Mouse (Mus musculus): ENCODE measurements around the gene Uncx. TPM values are rescaled to one million over a fixed set of nuclear protein-coding genes. Genes with fewer than 3 reads are reported as not detected.

Gene Uncx
- total and polyA plus RNA-seq, 3 experiments, result not detected

DNA sequence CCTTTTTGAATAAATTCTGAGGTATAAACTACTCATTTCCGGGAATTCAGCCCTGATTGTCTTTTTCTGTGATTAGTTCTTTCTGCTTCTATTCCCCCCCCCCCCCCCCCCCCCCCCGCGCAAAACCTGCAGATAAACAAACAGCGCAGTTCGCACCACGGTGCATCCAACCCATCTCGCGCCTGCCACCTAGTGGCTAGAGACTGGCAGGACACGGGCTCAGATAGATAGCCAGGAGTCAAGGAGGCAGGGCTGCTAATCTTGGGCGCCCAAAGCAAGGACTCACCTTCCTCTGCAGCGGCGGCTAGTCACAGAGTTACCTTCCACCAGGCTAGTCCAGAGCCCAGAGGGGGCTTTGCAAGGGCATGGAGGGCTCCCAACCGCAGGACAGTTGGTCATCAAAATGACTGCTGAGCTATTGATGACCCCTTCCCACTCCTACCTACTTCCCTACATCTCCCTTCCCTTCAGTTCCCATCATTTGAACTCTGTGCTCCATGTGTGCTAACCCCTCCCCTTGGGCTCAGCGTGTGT lies 38.2 kb upstream of the Uncx start:
- Histone ChIP-seq H3K4me1 (ENCODE audit: control insufficient read depth, insufficient read depth, low read length) (no peaks in the 10 kb centered on the region), H3K4me3 (no peak overlapping the region), H3K79me2 (replicated peaks; ENCODE audit: control insufficient read depth, insufficient read depth, low read length) (no peaks in the 10 kb centered on the region), H3K36me3 (ENCODE audit: control insufficient read depth, insufficient read depth, low read length) (no peaks in the 10 kb centered on the region), H3K27ac (no peak overlapping the region), H3K9ac (ENCODE audit: low read depth, low read length) (no peak overlapping the region), H3K27me3 (ENCODE audit: control insufficient read depth, insufficient read depth, low read length) (no peaks in the 10 kb centered on the region; the same call in none of the 2 replicates)
- 4% methylated on average over 14 of the region's 14 CpGs for WGBS
- TF ChIP-seq EP300 (IDR thresholded peaks at IDR 0.05; ENCODE audit: insufficient read depth, low read depth, low read length) (peak; percentile 61; the same call in 1 of the 2 replicates), CTCF (IDR thresholded peaks at IDR 0.05) (peak; percentile 87), POLR2A (IDR thresholded peaks at IDR 0.05; ENCODE audit: insufficient read depth, low read depth, low read length) (no peak)
- peak; percentile 77 to 85 for DNase-seq
- intact Hi-C loops (cut with DNase I), result loop anchor here (1.0 kb wide), 3 partner anchors 141 to 223 kb away; no protein-coding TSS in a partner anchor

DNA sequence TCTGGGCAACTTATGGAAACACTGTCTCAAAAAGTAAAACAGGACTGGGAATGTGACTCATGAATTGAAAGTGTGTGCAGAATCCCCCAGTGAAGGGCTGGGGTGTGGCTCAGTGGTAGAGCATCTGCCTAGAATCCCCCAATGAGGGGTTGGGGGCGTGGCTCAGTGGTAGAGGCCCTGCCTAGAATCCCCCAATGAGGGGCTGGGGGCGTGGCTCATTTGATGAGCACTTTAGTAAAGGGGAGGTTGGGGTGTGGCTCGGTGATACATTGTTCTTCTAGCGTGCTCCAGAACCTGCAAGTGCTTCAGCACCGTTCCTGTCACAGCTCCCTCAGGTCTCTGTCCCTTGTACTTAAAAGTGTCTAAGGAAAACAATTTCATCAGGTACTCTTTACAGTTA lies 37.1 kb upstream of the Uncx start:
- no peaks in the 10 kb centered on the region for H3K79me2 ChIP-seq (replicated peaks; ENCODE audit: control insufficient read depth, insufficient read depth, low read length)
- DNase-seq, result no peak
- no peaks in the 10 kb centered on the region for H3K4me1 ChIP-seq (ENCODE audit: control insufficient read depth, insufficient read depth, low read length)
- H3K27me3 ChIP-seq (ENCODE audit: control insufficient read depth, insufficient read depth, low read length), result no peaks in the 10 kb centered on the region; the same call in none of the 2 replicates
- H3K27ac ChIP-seq, result no peak overlapping the region
- no peaks in the 10 kb centered on the region for H3K36me3 ChIP-seq (ENCODE audit: control insufficient read depth, insufficient read depth, low read length)
- 13% methylated on average over 5 of the region's 5 CpGs for WGBS
- TF ChIP-seq CTCF (IDR thresholded peaks at IDR 0.05) (no peak), POLR2A (IDR thresholded peaks at IDR 0.05; ENCODE audit: insufficient read depth, low read depth, low read length) (no peak), EP300 (IDR thresholded peaks at IDR 0.05; ENCODE audit: insufficient read depth, low read depth, low read length) (no peak)
- H3K4me3 ChIP-seq, result no peak overlapping the region
- H3K9ac ChIP-seq (ENCODE audit: low read depth, low read length), result no peak overlapping the region
- intact Hi-C loops (cut with DNase I), result no loop called here

DNA sequence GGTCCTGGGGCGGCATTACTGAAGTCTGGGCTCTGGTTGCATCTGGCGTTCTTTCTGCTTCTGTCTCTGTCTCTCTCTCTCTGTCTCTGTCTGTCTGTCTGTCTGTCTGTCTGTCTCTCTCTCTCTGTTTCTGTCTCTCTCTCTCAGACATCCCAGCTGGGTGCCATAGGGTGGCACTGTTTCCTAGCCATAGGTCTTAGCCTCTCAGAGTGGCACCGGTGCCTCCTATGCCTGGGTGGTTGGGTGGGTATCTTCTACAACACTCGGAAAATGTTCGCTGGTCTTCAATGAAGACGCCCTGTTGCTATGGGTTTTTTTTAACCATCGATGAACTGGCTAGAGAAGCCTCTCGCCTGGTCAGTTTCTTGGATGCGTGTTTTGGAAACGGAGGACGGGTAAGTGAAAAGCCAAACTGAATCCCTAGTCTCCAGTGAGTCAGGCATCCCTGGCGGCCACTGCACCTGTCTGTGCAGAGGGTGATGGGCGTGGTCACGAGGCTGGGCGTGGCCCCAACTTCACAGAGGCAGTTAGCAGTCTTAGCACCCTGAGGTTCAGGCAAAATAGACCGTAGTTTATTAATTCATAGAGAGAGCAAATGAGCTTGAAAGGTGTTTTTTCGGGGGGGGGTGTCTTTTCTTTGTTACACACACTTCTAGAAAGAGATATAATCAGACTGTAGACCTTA lies 32.5 kb upstream of the Uncx start:
- no peaks in the 10 kb centered on the region for H3K4me1 ChIP-seq (ENCODE audit: control insufficient read depth, insufficient read depth, low read length)
- H3K27ac ChIP-seq, result no peak overlapping the region
- H3K27me3 ChIP-seq (ENCODE audit: control insufficient read depth, insufficient read depth, low read length), result no peaks in the 10 kb centered on the region; the same call in 1 of the 2 replicates
- H3K9ac ChIP-seq (ENCODE audit: low read depth, low read length), result no peak overlapping the region
- WGBS, result 14% methylated on average over 17 of the region's 17 CpGs
- TF ChIP-seq POLR2A (IDR thresholded peaks at IDR 0.05; ENCODE audit: insufficient read depth, low read depth, low read length) (no peak), CTCF (IDR thresholded peaks at IDR 0.05) (peak; percentile 52)
- no peaks in the 10 kb centered on the region for H3K79me2 ChIP-seq (replicated peaks; ENCODE audit: control insufficient read depth, insufficient read depth, low read length)
- H3K36me3 ChIP-seq (ENCODE audit: control insufficient read depth, insufficient read depth, low read length), result no peaks in the 10 kb centered on the region
- intact Hi-C loops (cut with DNase I), result loop anchor here (2.0 kb wide), 1 partner anchor 158 kb away; no protein-coding TSS in a partner anchor
- no peak overlapping the region for H3K4me3 ChIP-seq
- peak in 1 of 2 experiments; percentile 11 for DNase-seq

DNA sequence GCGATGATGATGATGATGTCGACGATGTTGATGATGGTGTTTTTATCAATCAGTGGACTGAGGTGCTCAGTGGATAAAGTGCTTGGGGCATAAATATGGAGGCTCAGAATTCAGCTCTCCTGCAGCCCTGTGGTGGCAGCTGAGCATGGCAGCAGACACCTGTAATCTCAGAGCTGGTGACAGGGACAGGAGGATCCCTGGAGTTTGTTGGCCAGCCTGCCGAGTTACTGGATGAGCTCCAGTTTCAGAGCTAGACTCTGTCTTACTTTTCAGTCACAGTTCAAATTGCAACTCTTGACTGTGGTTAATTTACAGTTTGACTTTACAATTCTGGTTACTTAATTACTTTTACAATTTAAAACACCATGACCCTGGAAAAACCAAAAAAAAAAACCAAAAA lies 31.1 kb upstream of the Uncx start:
- H3K27me3 ChIP-seq (ENCODE audit: control insufficient read depth, insufficient read depth, low read length), result no peaks in the 10 kb centered on the region; the same call in 1 of the 2 replicates
- H3K36me3 ChIP-seq (ENCODE audit: control insufficient read depth, insufficient read depth, low read length), result no peaks in the 10 kb centered on the region
- no peak overlapping the region for H3K27ac ChIP-seq
- intact Hi-C loops (cut with DNase I), result no loop called here
- H3K4me1 ChIP-seq (ENCODE audit: control insufficient read depth, insufficient read depth, low read length), result no peaks in the 10 kb centered on the region
- no peaks in the 10 kb centered on the region for H3K79me2 ChIP-seq (replicated peaks; ENCODE audit: control insufficient read depth, insufficient read depth, low read length)
- H3K9ac ChIP-seq (ENCODE audit: low read depth, low read length), result no peak overlapping the region
- DNase-seq, result no peak
- 77% methylated on average over 4 of the region's 4 CpGs for WGBS
- no peak for TF ChIP-seq CTCF (IDR thresholded peaks at IDR 0.05)
- TF ChIP-seq EP300 (IDR thresholded peaks at IDR 0.05; ENCODE audit: insufficient read depth, low read depth, low read length), result no peak
- no peak for TF ChIP-seq POLR2A (IDR thresholded peaks at IDR 0.05; ENCODE audit: insufficient read depth, low read depth, low read length)
- no peak overlapping the region for H3K4me3 ChIP-seq

DNA sequence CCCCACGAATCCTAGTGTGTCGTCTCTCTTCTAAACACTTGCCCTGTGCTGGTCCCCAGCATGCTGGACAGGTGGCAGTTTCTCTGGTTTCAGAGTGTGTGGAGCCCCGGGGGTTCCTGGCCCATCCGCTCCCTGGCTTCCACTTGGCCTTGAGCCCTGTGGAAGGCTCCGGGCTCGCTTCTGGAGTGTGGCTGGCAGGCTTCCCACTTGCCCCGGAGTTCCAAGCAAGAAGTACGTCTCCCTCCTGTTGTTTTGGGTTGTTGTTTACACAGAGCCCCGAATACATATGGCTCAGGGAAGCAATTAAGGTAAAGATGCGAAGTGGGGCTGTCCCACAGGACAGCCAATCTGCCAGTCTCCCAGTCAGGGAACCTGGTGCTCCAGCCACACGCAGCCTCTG lies 27.0 kb upstream of the Uncx start:
- H3K79me2 ChIP-seq (replicated peaks; ENCODE audit: control insufficient read depth, insufficient read depth, low read length), result no peaks in the 10 kb centered on the region
- no peaks in the 10 kb centered on the region for H3K4me1 ChIP-seq (ENCODE audit: control insufficient read depth, insufficient read depth, low read length)
- H3K36me3 ChIP-seq (ENCODE audit: control insufficient read depth, insufficient read depth, low read length), result no peaks in the 10 kb centered on the region
- no peak for DNase-seq
- H3K27ac ChIP-seq, result no peak overlapping the region
- H3K9ac ChIP-seq (ENCODE audit: low read depth, low read length), result no peak overlapping the region
- no peaks in the 10 kb centered on the region; the same call in 1 of the 2 replicates for H3K27me3 ChIP-seq (ENCODE audit: control insufficient read depth, insufficient read depth, low read length)
- 15% methylated on average over 11 of the region's 11 CpGs for WGBS
- intact Hi-C loops (cut with DNase I), result no loop called here
- H3K4me3 ChIP-seq, result no peak overlapping the region
- TF ChIP-seq CTCF (IDR thresholded peaks at IDR 0.05), result no peak
- no peak for TF ChIP-seq EP300 (IDR thresholded peaks at IDR 0.05; ENCODE audit: insufficient read depth, low read depth, low read length)
- TF ChIP-seq POLR2A (IDR thresholded peaks at IDR 0.05; ENCODE audit: insufficient read depth, low read depth, low read length), result no peak

Measured in heart, adult 2 months (tissue).